Mouse (Mus musculus) ES-Bruce4 (cell line): ENCODE results near the gene Dlg1.

Source experiments
- CTCF ChIP-seq: IDR thresholded peaks from one replicate; pipeline ENCODE4 v1.8.1; 2011; ENCODE audit warnings: low read depth, low read length
- EP300 ChIP-seq: IDR thresholded peaks from 2 replicates; pipeline ENCODE4 v1.6.1; 2011; ENCODE audit warnings: low read depth, low read length; ENCODE audit not compliant: insufficient read depth
- POLR2A ChIP-seq: IDR thresholded peaks from one replicate; pipeline ENCODE4 v1.8.1; 2011; ENCODE audit warnings: low read length; ENCODE audit not compliant: insufficient read depth

GRCm38 (mm10) chr16:31641776-31642175 lies 21.5 kb upstream of the Dlg1 start:
- TF ChIP-seq CTCF (no peak), POLR2A (no peak), EP300 (no peak)
